Mouse (Mus musculus) inflammation-experienced regulatory T-cells, adult 6 months (primary cell): Measurements from ENCODE around the gene Gigyf2. TPM values are rescaled to one million over a fixed set of nuclear protein-coding genes. Genes with fewer than 3 reads are reported as not detected.
"Not testable (repeated sequence)": the region's sequence is repeated elsewhere in the genome, so short reads cannot be mapped to it uniquely, and the experiment has no call there.

Experiments
- ATAC-seq: one replicate; pipeline ENCODE4 v1.8.0; 2017
- polyA plus RNA-seq, 3 experiments: library from polyadenylated mRNA; unstranded; fragments of 100-300 nt; shearing (Covaris generic); gene quantifications; one replicate each; pipeline ENCODE4 v1.2.1; 2017

Gene Gigyf2
- polyA plus RNA-seq, 3 experiments from 2014 or later: 44.7 to 78.2 (median 51.4) TPM

DNA sequence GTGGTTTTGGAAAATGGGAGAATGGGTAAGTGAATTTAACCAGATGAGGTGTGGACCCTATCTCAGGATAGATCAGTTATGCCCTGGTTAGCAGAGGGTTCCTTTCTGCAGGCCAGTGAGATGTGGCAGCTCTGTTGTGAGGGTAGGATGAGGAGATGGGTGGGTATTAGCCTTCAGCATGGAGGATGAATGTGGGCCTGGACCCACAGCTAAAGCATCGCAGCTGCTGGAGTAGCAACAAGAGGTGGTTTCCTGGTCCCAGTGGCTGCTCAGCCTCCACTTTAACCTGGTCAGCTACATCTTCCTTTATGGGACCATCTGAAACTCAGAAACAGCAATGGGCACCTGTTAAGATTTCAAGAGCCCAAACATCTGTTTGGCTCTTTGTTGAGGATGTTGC, 129.6 kb downstream of the Gigyf2 start:
- no peak for ATAC-seq

DNA sequence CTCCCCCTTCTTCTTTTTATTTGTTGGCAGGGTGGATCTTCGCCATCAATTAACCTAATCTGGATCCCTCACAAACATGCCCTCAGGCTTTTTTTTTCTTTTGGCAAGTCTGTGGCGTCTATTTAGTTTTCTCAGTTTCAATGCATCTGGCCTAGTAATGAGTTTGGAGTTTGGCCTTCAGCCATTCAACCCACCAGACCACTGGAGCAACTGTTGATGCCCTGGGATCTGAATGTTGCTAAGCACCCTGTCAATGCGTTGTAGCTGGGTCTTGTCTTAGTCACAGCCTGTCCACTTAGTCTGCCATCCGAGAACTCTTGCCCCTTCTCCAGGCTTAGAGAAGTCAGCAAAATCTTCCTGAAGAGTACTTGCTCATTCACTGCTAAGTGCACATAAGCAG, 131.2 kb downstream of the Gigyf2 start:
- ATAC-seq: no peak

- ATAC-seq: not testable (repeated sequence)
These were observed 133.1 kb downstream of the Gigyf2 start for GRCm38 (mm10) chr1:87459856-87460255.

- ATAC-seq: no peak
These were observed 140.7 kb downstream of the Gigyf2 start for GRCm38 (mm10) chr1:87467469-87467868.

DNA sequence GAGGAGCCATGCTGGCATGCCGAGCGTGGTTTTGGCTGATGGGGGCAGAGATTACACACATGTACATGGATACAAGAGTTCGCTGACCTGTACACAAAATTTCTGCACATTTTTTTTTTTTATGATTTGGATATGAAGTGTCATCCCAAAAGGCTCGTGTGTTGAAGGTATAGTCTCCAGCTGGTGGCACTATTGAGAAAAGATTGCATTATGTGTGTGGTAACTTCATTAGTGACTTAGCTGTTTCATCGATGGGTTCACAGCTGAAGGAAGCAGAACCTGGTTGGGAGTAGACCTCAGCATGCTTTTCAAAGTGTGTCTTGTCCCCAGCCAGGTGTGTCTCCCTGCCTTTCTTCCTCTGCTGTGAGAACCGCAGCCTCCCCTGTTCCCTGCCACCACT, 141.5 kb downstream of the Gigyf2 start:
- ATAC-seq: no peak

DNA sequence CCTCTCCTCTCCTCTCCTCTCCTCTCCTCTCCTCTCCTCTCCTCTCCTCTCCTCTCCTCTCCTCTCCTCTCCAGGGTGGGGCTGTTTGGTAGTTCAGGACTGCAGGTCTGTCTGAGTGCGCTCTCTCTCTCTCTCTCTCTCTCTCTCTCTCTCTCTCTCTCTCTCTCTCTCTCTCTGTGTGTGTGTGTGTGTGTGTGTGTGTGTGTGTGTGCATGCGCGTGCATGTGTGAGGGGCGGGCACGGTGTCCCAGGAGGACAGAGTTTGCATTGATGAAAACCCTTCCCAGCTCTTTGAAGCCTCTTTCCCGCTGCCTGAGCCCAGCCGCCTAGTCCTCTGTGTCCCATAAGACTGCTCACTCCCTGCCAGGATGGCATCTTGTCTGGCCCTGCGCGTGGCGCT, 143.2 kb downstream of the Gigyf2 start, which contains the start of gene Snorc:
Snorc (plus strand) TSS at position 301 of the 400 bp plus-strand sequence.
- not testable (repeated sequence) for ATAC-seq

DNA sequence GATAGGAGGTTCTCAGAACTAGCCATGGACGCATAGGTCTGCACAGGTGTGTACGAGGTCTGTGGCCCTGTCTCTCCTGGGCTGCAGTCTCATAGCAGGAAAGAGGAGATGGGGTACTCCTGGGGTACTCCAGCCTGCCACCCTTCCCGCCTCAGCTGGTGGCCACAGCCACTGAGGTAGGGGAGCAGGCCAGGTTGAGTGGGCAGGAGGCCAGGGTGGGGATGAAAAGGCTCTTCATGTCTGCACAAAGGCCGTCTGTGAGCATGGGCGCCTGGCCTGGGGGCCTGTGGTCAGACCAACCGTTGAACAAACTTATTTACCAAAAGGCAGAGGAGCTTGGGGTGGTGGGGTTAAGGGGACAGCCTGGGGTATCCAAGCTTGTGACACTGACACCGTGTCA, 145.1 kb downstream of the Gigyf2 start:
- ATAC-seq: no peak

DNA sequence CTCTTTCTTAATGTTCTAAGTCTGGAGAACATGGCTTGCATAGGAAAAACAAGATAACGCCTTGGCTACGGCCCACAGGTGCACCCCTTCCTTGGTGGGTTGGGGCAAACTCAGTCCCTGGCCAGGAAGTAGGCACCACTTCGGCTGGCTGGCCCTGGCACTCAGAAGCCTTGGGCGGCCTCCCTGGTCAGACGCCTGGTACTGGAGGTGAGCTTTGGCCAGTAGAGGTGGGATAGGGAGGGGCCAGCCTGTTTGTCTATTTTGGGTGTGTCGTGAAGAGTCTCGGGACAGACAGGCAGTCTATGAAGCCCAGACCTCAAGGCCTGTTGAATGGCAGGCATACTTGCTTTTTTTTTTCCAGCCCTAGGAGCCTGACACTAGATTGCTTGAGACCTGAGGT, 145.8 kb downstream of the Gigyf2 start:
- no peak for ATAC-seq

DNA sequence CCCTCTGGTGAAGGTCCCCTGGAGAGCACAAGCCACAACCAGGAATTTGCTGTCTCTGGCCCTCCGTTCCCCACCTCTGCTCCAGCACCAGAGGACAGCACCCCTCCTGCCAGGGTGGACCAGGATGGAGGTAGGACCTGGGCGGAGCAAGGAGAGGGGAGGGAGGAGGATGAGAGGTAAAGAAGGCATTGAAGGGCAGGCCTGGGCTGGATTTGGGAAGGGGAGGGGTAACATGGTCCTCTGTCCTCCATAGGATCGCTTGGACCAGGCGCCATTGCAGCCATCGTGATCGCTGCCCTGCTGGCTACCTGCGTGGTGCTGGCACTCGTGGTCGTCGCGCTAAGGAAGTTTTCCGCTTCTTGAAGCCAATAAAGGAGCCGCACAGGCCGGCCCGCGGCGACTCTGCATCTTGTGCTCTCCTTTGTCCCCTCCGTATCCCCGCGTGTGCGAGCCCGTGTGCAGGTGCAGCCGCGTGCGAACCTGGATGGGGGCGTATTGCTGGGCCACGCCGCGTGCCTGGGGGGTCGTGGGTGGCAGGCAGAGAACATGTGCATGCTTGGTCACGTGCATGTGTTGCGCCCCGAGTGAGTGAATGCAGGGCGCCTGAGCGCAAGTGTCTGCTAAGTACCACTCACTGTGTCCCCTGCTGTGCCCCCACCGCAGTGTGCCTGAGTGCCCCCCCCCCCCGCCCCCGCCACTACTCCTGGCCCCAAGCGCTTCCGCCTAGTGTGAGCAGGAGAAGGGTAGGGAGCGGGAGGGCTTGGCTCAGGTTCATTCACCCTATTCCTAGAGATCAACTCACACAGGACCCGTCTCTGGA, 148.5 kb downstream of the Gigyf2 start:
- no peak for ATAC-seq

DNA sequence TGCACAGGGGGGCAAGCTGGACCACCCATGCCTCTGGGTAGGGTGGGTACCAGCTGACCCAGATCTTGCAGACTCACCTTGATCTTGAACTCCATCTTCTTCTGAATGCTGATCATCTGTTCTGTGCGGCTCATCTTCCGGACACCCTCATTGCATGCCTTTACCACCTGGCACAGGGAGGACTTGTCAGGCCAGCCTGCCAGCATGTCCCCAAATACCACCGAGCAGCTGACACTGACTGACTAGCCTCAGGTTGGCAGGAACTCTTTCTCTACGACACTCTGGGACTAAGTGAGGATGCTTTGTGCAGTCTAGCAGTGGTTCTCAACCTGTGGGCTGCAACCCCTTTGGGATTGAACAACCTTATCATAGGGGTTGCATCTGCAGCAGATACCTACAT, 155.7 kb downstream of the Gigyf2 start:
- no peak for ATAC-seq

- no peak for ATAC-seq
These were observed 159.6 kb downstream of the Gigyf2 start for GRCm38 (mm10) chr1:87486386-87486785.

DNA sequence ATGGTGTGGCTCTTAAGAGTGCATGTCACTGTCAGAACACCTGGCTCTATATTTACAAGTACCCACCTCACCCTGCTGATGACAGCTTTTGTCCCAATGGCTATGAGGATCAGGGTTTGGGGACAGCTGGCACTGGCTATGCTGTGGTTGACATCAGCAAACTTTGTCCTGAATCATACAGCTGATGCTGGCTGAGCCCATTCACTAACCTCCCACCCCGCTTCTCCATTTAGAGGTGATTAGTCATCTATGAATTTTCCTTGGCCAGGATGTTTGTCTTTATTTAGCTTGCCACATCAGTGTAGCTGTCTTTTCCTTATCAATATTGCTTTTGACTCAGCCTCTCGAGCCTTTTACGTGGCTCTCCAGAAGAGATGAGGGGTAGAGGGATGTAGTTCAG, 165.5 kb downstream of the Gigyf2 start:
- ATAC-seq: no peak

DNA sequence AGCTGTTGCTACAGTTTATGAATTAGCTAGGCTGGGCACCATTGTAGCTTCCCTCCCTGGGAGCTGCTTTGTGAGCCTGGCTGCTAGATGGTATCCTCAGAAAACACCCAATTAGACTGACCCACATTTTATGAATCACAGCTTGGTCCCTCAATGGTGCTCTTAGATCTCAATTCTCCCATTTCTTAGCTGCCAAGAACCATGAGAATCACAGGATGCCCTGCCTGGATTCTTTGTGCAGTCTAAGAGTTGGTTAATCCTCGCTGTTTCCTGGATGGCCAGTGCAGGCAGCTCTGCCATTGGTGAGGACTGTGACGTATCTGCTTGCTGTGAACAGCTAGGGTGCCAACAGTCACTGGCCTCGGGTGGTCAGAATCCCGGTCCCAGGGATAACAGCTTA, 166.7 kb downstream of the Gigyf2 start:
- ATAC-seq: no peak

Other genes starting within 250 kb of the Gigyf2 start
- gene Alppl2, start 237.1 kb upstream of the Gigyf2 start, polyA plus RNA-seq: not detected
- not detected for gene Alpi, start 225.4 kb upstream of the Gigyf2 start, polyA plus RNA-seq
- not detected for gene Akp3, start 202.0 kb upstream of the Gigyf2 start, polyA plus RNA-seq
- gene Ecel1, start 170.5 kb upstream of the Gigyf2 start, polyA plus RNA-seq: under 1 TPM in 2 of 3 experiments, not detected in 1; 0.77 to 0.88 TPM
- gene Prss56, start 143.7 kb upstream of the Gigyf2 start, polyA plus RNA-seq: not detected
- not detected for gene Chrnd, start 136.4 kb upstream of the Gigyf2 start, polyA plus RNA-seq
- under 1 TPM in 1 of 3 experiments, not detected in 2; 0.39 TPM for gene Chrng, start 122.3 kb upstream of the Gigyf2 start, polyA plus RNA-seq
- gene Eif4e2, start 113.1 kb upstream of the Gigyf2 start, polyA plus RNA-seq: 100 to 1,000 TPM in 2 of 3 experiments, 10 to 100 TPM in 1; 95.8 to 185 (median 116) TPM
- gene Efhd1, start 62.6 kb upstream of the Gigyf2 start, polyA plus RNA-seq: not detected
- gene Kcnj13, start 67.7 kb downstream of the Gigyf2 start, polyA plus RNA-seq: 1 to 10 TPM in 2 of 3 experiments, not detected in 1; 1.1 to 1.8 TPM
- gene Snorc, start 143.3 kb downstream of the Gigyf2 start, polyA plus RNA-seq: not detected
- gene Neu2, start 182.9 kb downstream of the Gigyf2 start, polyA plus RNA-seq: not detected
- gene Ngef, start 246.9 kb downstream of the Gigyf2 start, polyA plus RNA-seq: not detected